Mouse (Mus musculus) limb, embryonic 14.5 days (tissue): ENCODE measurements around the gene Gm36210. TPM values are rescaled to one million over a fixed set of nuclear protein-coding genes. Genes with fewer than 3 reads are reported as not detected.

ENCODE experiments used
- ATAC-seq: fragments of 200-750 bp; cut with Nextera tagmentation; 2 replicates; pipeline ENCODE4 v1.8.0; 2017; ENCODE audit warnings: low read depth, moderate number of reproducible peaks, moderate TSS enrichment; ENCODE audit not compliant: low FRiP score
- DNase-seq: peaks from one replicate; pipeline ENCODE4 v3.0.0-alpha.2; 2015; ENCODE audit warnings: low spot score
- H3K27ac ChIP-seq: fragments of 300-500 bp; sonication (generic); replicated peaks from 2 replicates; pipeline ENCODE4 v1.5.1; 2014; ENCODE audit warnings: low read depth, mild to moderate bottlenecking, low read length, moderate library complexity, mixed read lengths
- H3K27me3 ChIP-seq: fragments of 300-500 bp; sonication (generic); 2 replicates; pipeline ENCODE4 v1.6.1; 2014; ENCODE audit warnings: low read length, mixed read lengths; ENCODE audit not compliant: control insufficient read depth, insufficient read depth
- H3K36me3 ChIP-seq: fragments of 300-500 bp; sonication (generic); 2 replicates; pipeline ENCODE4 v1.6.1; 2014; ENCODE audit warnings: mild to moderate bottlenecking, low read length, moderate library complexity, mixed read lengths; ENCODE audit not compliant: control insufficient read depth, insufficient read depth
- H3K4me1 ChIP-seq: fragments of 300-500 bp; sonication (generic); 2 replicates; pipeline ENCODE4 v1.6.1; 2014; ENCODE audit warnings: antibody characterized with exemption, low read length, mixed read lengths; ENCODE audit not compliant: control insufficient read depth, insufficient read depth
- H3K4me2 ChIP-seq: fragments of 300-500 bp; sonication (generic); replicated peaks from 2 replicates; pipeline ENCODE4 v1.6.1; 2014; ENCODE audit warnings: low read depth, mild to moderate bottlenecking, low read length, moderate library complexity; ENCODE audit not compliant: severe bottlenecking
- H3K4me3 ChIP-seq: fragments of 300-500 bp; sonication (generic); replicated peaks from 2 replicates; pipeline ENCODE4 v1.5.1; 2014; ENCODE audit warnings: low read length
- H3K9ac ChIP-seq: fragments of 300-500 bp; sonication (generic); 2 replicates; pipeline ENCODE4 v1.6.1; 2014; ENCODE audit warnings: mild to moderate bottlenecking, low read depth, low read length, moderate library complexity; ENCODE audit not compliant: severe bottlenecking
- H3K9me3 ChIP-seq: fragments of 300-500 bp; sonication (generic); 2 replicates; pipeline ENCODE4 v1.6.1; 2016; ENCODE audit warnings: low read length; ENCODE audit not compliant: control insufficient read depth
- POLR2A ChIP-seq: fragments of 200-500 bp; IDR thresholded peaks from 2 replicates; pipeline ENCODE4 v1.8.0; 2012; ENCODE audit warnings: inconsistent platforms, mild to moderate bottlenecking, moderate library complexity, borderline replicate concordance; ENCODE audit not compliant: insufficient read depth, insufficient read length; ENCODE audit errors: extremely low read depth
- WGBS: fragments of 180-500 bp; shearing (Covaris S2); extraction: QIAGEN DNeasy Blood & Tissue Kit; methylation state at CpG from one replicate; pipeline ENCODE4 v1.1.7; 2014; 5-methylcytosine and 5-hydroxymethylcytosine counted together
- polyA plus RNA-seq, 2 experiments: library from polyadenylated mRNA; depleted of rRNA in 1 of 2; stranded (reverse) in 1 of 2; unstranded in 1 of 2; fragments of >200 nt; fragmentation: Nextera tagmentation in 1 of 2; extraction: Ambion mirVana in 1 of 2; gene quantifications; 2 replicates each; pipeline versions ENCODE4 v1.2.1 to v1.2.3; 2012 to 2014

Gene Gm36210
- polyA plus RNA-seq (2012; rRNA removed) (0.15 and 0.22 TPM in 2 replicates), polyA plus RNA-seq (2014; fragmentation: Nextera tagmentation; extraction: Ambion mirVana) (not detected in 2 replicates)

- no peak within 1 kb of the TSS for H3K9ac ChIP-seq
- DNase-seq (no peak), ATAC-seq (no peak)
Measured at GRCm38 (mm10) chr7:4906466-4906950, at the start of gene Gm36210. Gene Gm36210, minus strand, starts transcription at chr7:4906516.

GRCm38 (mm10) chr7:4953815-4954445, 47.6 kb upstream of the Gm36210 start:
- Histone ChIP-seq H3K9ac (no peak overlapping the region), H3K4me1 (no peaks in the 10 kb centered on the region), H3K9me3 (no peaks in the 10 kb centered on the region), H3K27me3 (no peaks in the 10 kb centered on the region), H3K36me3 (no peaks in the 10 kb centered on the region), H3K4me3 (no peak overlapping the region), H3K27ac (no peak overlapping the region), H3K4me2 (no peak overlapping the region)
- 12% methylated on average over 10 of the region's 10 CpGs for WGBS
- ATAC-seq (no peak), DNase-seq (no peak)
- TF ChIP-seq POLR2A = no peak

More at GRCm38 (mm10) chr7:4906466-4906950, at the start of gene Gm36210:
- no peak for TF ChIP-seq POLR2A
- Histone ChIP-seq H3K27ac (no peak within 1 kb of the TSS), H3K4me1 (no peaks in the 10 kb centered on the region), H3K4me3 (no peak within 1 kb of the TSS), H3K36me3 (no peaks in the 10 kb centered on the region), H3K9me3 (no peaks in the 10 kb centered on the region), H3K4me2 (no peak within 1 kb of the TSS), H3K27me3 (no peaks in the 10 kb centered on the region)
- WGBS = 67% methylated on average over 10 of the region's 10 CpGs

- H3K4me1 ChIP-seq = no peaks in the 10 kb centered on the region
- no peak overlapping the region for H3K9ac ChIP-seq
- no peak for DNase-seq
- H3K4me2 ChIP-seq = no peak overlapping the region
- no peak for ATAC-seq
- H3K4me3 ChIP-seq = no peak overlapping the region
- no peaks in the 10 kb centered on the region for H3K9me3 ChIP-seq
- no peaks in the 10 kb centered on the region for H3K27me3 ChIP-seq
- no peak overlapping the region for H3K27ac ChIP-seq
- no peak for TF ChIP-seq POLR2A
- WGBS = 84% methylated on average over 19 of the region's 19 CpGs
- no peaks in the 10 kb centered on the region for H3K36me3 ChIP-seq
Measured at GRCm38 (mm10) chr7:4950561-4951342, 44.4 kb upstream of the Gm36210 start.

- TF ChIP-seq POLR2A = no peak
- Histone ChIP-seq H3K9me3 (no peaks in the 10 kb centered on the region), H3K36me3 (no peaks in the 10 kb centered on the region), H3K4me1 (no peaks in the 10 kb centered on the region), H3K27ac (no peak overlapping the region), H3K9ac (no peak overlapping the region), H3K27me3 (no peaks in the 10 kb centered on the region), H3K4me3 (no peak overlapping the region), H3K4me2 (no peak overlapping the region)
- DNase-seq (no peak), ATAC-seq (no peak)
- WGBS = 69% methylated on average over 6 of the region's 6 CpGs
Measured at GRCm38 (mm10) chr7:4948386-4948785, 42.1 kb upstream of the Gm36210 start.

- no peaks in the 10 kb centered on the region for H3K9me3 ChIP-seq
- no peak overlapping the region for H3K4me2 ChIP-seq
- no peak for DNase-seq
- ATAC-seq = no peak; the same call in 1 of the 2 replicates
- no peaks in the 10 kb centered on the region for H3K4me1 ChIP-seq
- H3K9ac ChIP-seq = no peak overlapping the region
- H3K36me3 ChIP-seq = no peaks in the 10 kb centered on the region
- H3K27ac ChIP-seq = no peak overlapping the region
- H3K4me3 ChIP-seq = no peak overlapping the region
- WGBS = 0% methylated on average over 1 of the region's 2 CpGs
- no peaks in the 10 kb centered on the region for H3K27me3 ChIP-seq
- no peak for TF ChIP-seq POLR2A
Measured at GRCm38 (mm10) chr7:4947855-4948254, 41.5 kb upstream of the Gm36210 start.
